Mouse (Mus musculus) erythroblast, embryonic 14.5 days (primary cell): ENCODE measurements around the gene Calcoco1. TPM values are rescaled to one million over a fixed set of nuclear protein-coding genes. Genes with fewer than 3 reads are reported as not detected.

Experiments
- H3K27me3 ChIP-seq: 2 replicates; pipeline ENCODE4 v1.6.1; 2012; ENCODE audit warnings: inconsistent platforms; ENCODE audit not compliant: control insufficient read depth
- H3K36me3 ChIP-seq: 2 replicates; pipeline ENCODE4 v1.6.1; 2012; ENCODE audit warnings: mild to moderate bottlenecking, inconsistent platforms; ENCODE audit not compliant: control insufficient read depth
- H3K4me1 ChIP-seq: 2 replicates; pipeline ENCODE4 v1.6.1; 2012; ENCODE audit warnings: inconsistent platforms; ENCODE audit not compliant: control insufficient read depth
- H3K4me3 ChIP-seq: replicated peaks from 2 replicates; pipeline ENCODE3; 2012; ENCODE audit warnings: moderate library complexity, mild to moderate bottlenecking, inconsistent platforms
- H3K9me3 ChIP-seq: 2 replicates; pipeline ENCODE4 v1.6.1; 2012; ENCODE audit warnings: low read length, inconsistent platforms, mixed read lengths; ENCODE audit not compliant: control insufficient read depth
- GATA1 ChIP-seq: IDR thresholded peaks from 2 replicates; pipeline ENCODE4 v1.6.1; 2012; ENCODE audit warnings: low read length, inconsistent platforms, mixed read lengths
- TAL1 ChIP-seq: IDR thresholded peaks from 3 replicates; pipeline ENCODE4 v1.6.1; 2012; ENCODE audit warnings: low read length, inconsistent platforms, mixed read lengths
- polyA plus RNA-seq: library from polyadenylated mRNA; stranded (reverse); fragments of >175 nt; gene quantifications from 2 replicates; pipeline ENCODE4 v1.2.3, GENCODE M21; 2012

Gene Calcoco1
- polyA plus RNA-seq, 1 experiment: 9.5 TPM

GRCm38 (mm10) chr15:102657926-102658381 lies 64.0 kb downstream of the Calcoco1 start:
- peaks cover 25% of the 10 kb centered on the region for H3K36me3 ChIP-seq
- H3K4me1 ChIP-seq: peaks cover 14% of the 10 kb centered on the region
- no peaks in the 10 kb centered on the region for H3K9me3 ChIP-seq
- no peak overlapping the region for H3K4me3 ChIP-seq
- TF ChIP-seq GATA1 (no peak), TAL1 (no peak)
- peaks cover 2% of the 10 kb centered on the region; the same call in 1 of the 2 replicates for H3K27me3 ChIP-seq

Other genes starting within 250 kb of the Calcoco1 start
- gene Gm10337, start 218.5 kb downstream of the Calcoco1 start, polyA plus RNA-seq: not detected in 2 replicates
- 0.01 TPM in 2 replicates for gene Map3k12, start 205.1 kb downstream of the Calcoco1 start, polyA plus RNA-seq
- gene Tarbp2, start 204.0 kb downstream of the Calcoco1 start, polyA plus RNA-seq: 11.9 and 12.1 TPM in 2 replicates
- gene Npff, start 197.2 kb downstream of the Calcoco1 start, polyA plus RNA-seq: 0.16 and 0.17 TPM in 2 replicates
- gene Gm28047, start 97.1 kb downstream of the Calcoco1 start, polyA plus RNA-seq: 0.09 TPM in 1 of 2 replicates, not detected in the other
- 0.72 and 1.1 TPM in 2 replicates for gene Atf7, start 96.7 kb downstream of the Calcoco1 start, polyA plus RNA-seq
- 1.2 and 2.9 TPM in 2 replicates for gene Atp5g2, start 49.8 kb downstream of the Calcoco1 start, polyA plus RNA-seq
- gene Hoxc13, start 198.9 kb upstream of the Calcoco1 start, polyA plus RNA-seq: not detected in 2 replicates
- gene Hoxc12, start 214.6 kb upstream of the Calcoco1 start, polyA plus RNA-seq: not detected in 2 replicates
- not detected in 2 replicates for gene Hoxc11, start 232.2 kb upstream of the Calcoco1 start, polyA plus RNA-seq
- not detected in 2 replicates for gene Hoxc10, start 244.6 kb upstream of the Calcoco1 start, polyA plus RNA-seq
- gene Hoxc5, start 245.3 kb upstream of the Calcoco1 start, polyA plus RNA-seq: not detected in 2 replicates